Mouse (Mus musculus): Measurements from ENCODE around the gene Rnd1.

Gene Rnd1

GRCm38 (mm10) chr15:98636517-98636916 lies 40.7 kb downstream of the Rnd1 start:
- peak; percentile 79 to 81 for DNase-seq

- DNase-seq = peak; percentile 66 to 73
Measured at GRCm38 (mm10) chr15:98635291-98635841, 41.9 kb downstream of the Rnd1 start.

GRCm38 (mm10) chr15:98634541-98635081 lies 42.6 kb downstream of the Rnd1 start:
- DNase-seq = peak; percentile 92 to 94

- DNase-seq = peak; percentile 58 to 67
Measured at GRCm38 (mm10) chr15:98633822-98634470, 43.3 kb downstream of the Rnd1 start.

- DNase-seq = no peak
Measured at GRCm38 (mm10) chr15:98632921-98633320, 44.3 kb downstream of the Rnd1 start.

GRCm38 (mm10) chr15:98632107-98632744 lies 45.0 kb downstream of the Rnd1 start:
- DNase-seq = peak; percentile 70 to 73

- peak; percentile 88 to 95 for DNase-seq
Measured at GRCm38 (mm10) chr15:98631493-98631892, 45.8 kb downstream of the Rnd1 start.

GRCm38 (mm10) chr15:98630540-98630939 lies 46.7 kb downstream of the Rnd1 start, which contains the start of gene Cacnb3:
Gene Cacnb3 (plus strand): TSS chr15:98630840.
- DNase-seq = no peak

GRCm38 (mm10) chr15:98629464-98629863 lies 47.8 kb downstream of the Rnd1 start:
- no peak for DNase-seq

GRCm38 (mm10) chr15:98628589-98629254 lies 48.5 kb downstream of the Rnd1 start:
- DNase-seq = peak; percentile 64 to 65

GRCm38 (mm10) chr15:98626487-98627212 lies 50.6 kb downstream of the Rnd1 start:
- DNase-seq = no peak

- DNase-seq = no peak
Measured at GRCm38 (mm10) chr15:98626078-98626477, 51.2 kb downstream of the Rnd1 start.

GRCm38 (mm10) chr15:98623361-98623821 lies 53.9 kb downstream of the Rnd1 start:
- DNase-seq = no peak

- DNase-seq = no peak
Measured at GRCm38 (mm10) chr15:98622721-98623120, 54.5 kb downstream of the Rnd1 start.

- no peak for DNase-seq
Measured at GRCm38 (mm10) chr15:98622199-98622598, 55.1 kb downstream of the Rnd1 start.

- DNase-seq = peak; percentile 84 to 88
Measured at GRCm38 (mm10) chr15:98617176-98617537, 60.1 kb downstream of the Rnd1 start.

GRCm38 (mm10) chr15:98616362-98617175 lies 60.7 kb downstream of the Rnd1 start:
- DNase-seq = no peak

- DNase-seq = no peak
Measured at GRCm38 (mm10) chr15:98615751-98616150, 61.5 kb downstream of the Rnd1 start.

GRCm38 (mm10) chr15:98614971-98615370 lies 62.3 kb downstream of the Rnd1 start:
- DNase-seq = no peak

- peak; percentile 84 to 86 for DNase-seq
Measured at GRCm38 (mm10) chr15:98614551-98614950, 62.7 kb downstream of the Rnd1 start.
